Comparison of ENCODE assay signal across 8 mouse cellular contexts in genomic region chr4:148164002-148164439, GRCm38 (mm10). TPM values are rescaled to one million over a fixed set of nuclear protein-coding genes. Genes with fewer than 3 reads are reported as not detected.
DNase-seq lines count a peak whose midpoint lies in the region; ATAC-seq and TF ChIP-seq lines count a peak whose summit lies in the region.

No protein-coding gene starts in this region.

- peaks cover 60% of the 10 kb centered on the region for H3K4me1 ChIP-seq in embryonic facial prominence, embryonic 10.5 days
- peaks cover 1% of the 10 kb centered on the region; the same call in 1 of the 2 replicates for H3K4me1 ChIP-seq in heart, adult 2 months (ENCODE audit: control insufficient read depth, insufficient read depth, low read length)
- H3K4me1 ChIP-seq in limb, embryonic 12.5 days (replicated peaks): peaks cover 39% of the 10 kb centered on the region
- H3K4me1 ChIP-seq in midbrain, embryonic 13.5 days (replicated peaks): peaks cover 43% of the 10 kb centered on the region
- H3K4me1 ChIP-seq in small intestine, adult 2 months (ENCODE audit: control insufficient read depth, insufficient read depth, insufficient read length, low read length): peaks cover 11% of the 10 kb centered on the region; the same call in 1 of the 2 replicates

- H3K27me3 ChIP-seq in embryonic facial prominence, embryonic 10.5 days (replicated peaks; ENCODE audit: low read depth, poor library complexity, severe bottlenecking): peaks cover 93% of the 10 kb centered on the region
- H3K27me3 ChIP-seq in heart, adult 2 months (ENCODE audit: control insufficient read depth, insufficient read depth, low read length): peaks cover 7% of the 10 kb centered on the region; the same call in 1 of the 2 replicates
- H3K27me3 ChIP-seq in limb, embryonic 12.5 days: peaks cover 94% of the 10 kb centered on the region
- H3K27me3 ChIP-seq in midbrain, embryonic 13.5 days: peaks cover 76% of the 10 kb centered on the region
- H3K27me3 ChIP-seq in small intestine, adult 2 months (ENCODE audit: control insufficient read depth, insufficient read depth, low read length): peaks cover 44% of the 10 kb centered on the region

- peak overlapping the region; percentile 65 for H3K4me2 ChIP-seq in limb, embryonic 12.5 days
- H3K4me2 ChIP-seq in midbrain, embryonic 13.5 days (replicated peaks): peak overlapping the region; percentile 52

- no peaks in the 10 kb centered on the region for H3K79me2 ChIP-seq in heart, adult 2 months (replicated peaks; ENCODE audit: control insufficient read depth, insufficient read depth, low read length)

- no peaks in the 10 kb centered on the region for H3K36me3 ChIP-seq in embryonic facial prominence, embryonic 10.5 days (replicated peaks)
- no peaks in the 10 kb centered on the region for H3K36me3 ChIP-seq in heart, adult 2 months (ENCODE audit: control insufficient read depth, insufficient read depth, low read length)
- no peaks in the 10 kb centered on the region for H3K36me3 ChIP-seq in limb, embryonic 12.5 days
- no peaks in the 10 kb centered on the region for H3K36me3 ChIP-seq in midbrain, embryonic 13.5 days
- no peaks in the 10 kb centered on the region for H3K36me3 ChIP-seq in small intestine, adult 2 months (ENCODE audit: control insufficient read depth, insufficient read depth, low read length)

- no peaks in the 10 kb centered on the region for H3K9me3 ChIP-seq in embryonic facial prominence, embryonic 10.5 days
- no peaks in the 10 kb centered on the region for H3K9me3 ChIP-seq in limb, embryonic 12.5 days
- no peaks in the 10 kb centered on the region for H3K9me3 ChIP-seq in midbrain, embryonic 13.5 days

- H3K9ac ChIP-seq in heart, adult 2 months (ENCODE audit: low read depth, low read length): peak overlapping the region; percentile 14
- peak overlapping the region; percentile 23; the same call in 1 of the 2 replicates for H3K9ac ChIP-seq in limb, embryonic 12.5 days (replicated peaks)
- H3K9ac ChIP-seq in midbrain, embryonic 13.5 days (replicated peaks): peak overlapping the region; percentile 15; the same call in 1 of the 2 replicates

- no peak for TF ChIP-seq EP300 in heart, adult 2 months (IDR thresholded peaks at IDR 0.05; ENCODE audit: insufficient read depth, low read depth, low read length)

- intact Hi-C loops in heart, adult 2 months (cut with DNase I): loop anchor here (1.0 kb wide), 1 partner anchor 24 kb away; no protein-coding TSS in a partner anchor

- H3K4me3 ChIP-seq in embryonic facial prominence, embryonic 10.5 days: peak overlapping the region; percentile 50
- H3K4me3 ChIP-seq in heart, adult 2 months: peak overlapping the region; percentile 40
- H3K4me3 ChIP-seq in limb, embryonic 12.5 days (replicated peaks): peak overlapping the region; percentile 35
- H3K4me3 ChIP-seq in midbrain, embryonic 13.5 days (replicated peaks): peak overlapping the region; percentile 30
- H3K4me3 ChIP-seq in small intestine, adult 2 months (ENCODE audit: low read depth, low read length): peak overlapping the region; percentile 34

- WGBS in embryonic facial prominence, embryonic 10.5 days: under 1% methylated on average over 29 of the region's 29 CpGs
- 0% methylated on average over 29 of the region's 29 CpGs for WGBS in heart, adult 2 months
- 2% methylated on average over 28 of the region's 29 CpGs for WGBS in limb, embryonic 12.5 days
- under 1% methylated on average over 28 of the region's 29 CpGs for WGBS in midbrain, embryonic 13.5 days
- whole genome bisulfite sequencing in small intestine, adult 2 months: under 1% methylated on average over 29 of the region's 29 CpGs

- TF ChIP-seq CTCF in heart, adult 2 months (IDR thresholded peaks at IDR 0.05): peak; percentile 84
- peak; percentile 47 for TF ChIP-seq CTCF in small intestine, adult 2 months (IDR thresholded peaks at IDR 0.05; ENCODE audit: extremely low read depth, insufficient read length, insufficient replicate concordance, low read depth, low read length)

- no peak overlapping the region for H3K27ac ChIP-seq in embryonic facial prominence, embryonic 10.5 days (replicated peaks)
- no peak overlapping the region for H3K27ac ChIP-seq in heart, adult 2 months
- H3K27ac ChIP-seq in limb, embryonic 12.5 days: no peak overlapping the region
- H3K27ac ChIP-seq in midbrain, embryonic 13.5 days: no peak overlapping the region
- H3K27ac ChIP-seq in small intestine, adult 2 months (ENCODE audit: insufficient read depth, low read depth, low read length): no peak overlapping the region

- peak; percentile 88 for DNase-seq in adrenal gland, adult 2 months
- peak; percentile 84 for DNase-seq in embryonic facial prominence, embryonic 10.5 days (ENCODE audit: low spot score)
- DNase-seq in heart, adult 2 months: peak; percentile 75 to 84
- DNase-seq in kidney, adult 18-20 months: peak; percentile 82
- no peak for DNase-seq in c-Kit-positive CD71-positive TER-119-positive erythroid progenitor cells, embryonic 14.5 days (ENCODE audit: low spot score)

- no peak for ATAC-seq in limb, embryonic 12.5 days (ENCODE audit: insufficient number of reproducible peaks, insufficient read depth, low FRiP score, low TSS enrichment, low read depth)
- ATAC-seq in midbrain, embryonic 13.5 days: no peak

- no peak for TF ChIP-seq POLR2A in heart, adult 2 months (IDR thresholded peaks at IDR 0.05; ENCODE audit: insufficient read depth, low read depth, low read length)
- no peak for TF ChIP-seq POLR2A in small intestine, adult 2 months (IDR thresholded peaks at IDR 0.05; ENCODE audit: low read depth, low read length)

RNA-seq across cellular contexts. Expression of gene Fbxo2, which starts 3.6 kb away (rescaled TPM):
- total RNA-seq in adrenal gland, adult 2 months (2021): 1 to 10 TPM; 3.6 to 9.5 TPM
- 2.5 and 5.9 TPM in 2 replicates for polyA plus RNA-seq in adrenal gland, adult 2 months (2012; rRNA removed)
- 0.82 and 1.1 TPM in 2 replicates for polyA plus RNA-seq in embryonic facial prominence, embryonic 10.5 days (2016; fragmentation: Nextera tagmentation; extraction: Ambion mirVana)
- total RNA-seq in heart, adult 2 months (2021): under 1 TPM in 1 of 2 experiments, not detected in 1; 0.31 TPM
- polyA plus RNA-seq in heart, adult 2 months (2012; rRNA removed): 0.47 and 0.59 TPM in 2 replicates
- 2.5 and 3.3 TPM in 2 replicates for polyA plus RNA-seq in limb, embryonic 12.5 days (2016; fragmentation: Nextera tagmentation; extraction: Ambion mirVana)
- polyA plus RNA-seq in midbrain, embryonic 13.5 days (2015; fragmentation: Nextera tagmentation; extraction: Ambion mirVana): 2.3 and 2.4 TPM in 2 replicates
- polyA plus RNA-seq in small intestine, adult 2 months (2012; rRNA removed): 0.55 and 0.67 TPM in 2 replicates

RNA-seq across cellular contexts. Expression of gene Fbxo44, which starts 3.7 kb away (rescaled TPM):
- total RNA-seq in adrenal gland, adult 2 months (2021): 10 to 100 TPM; 11.4 to 16.3 TPM
- 20.4 and 26.5 TPM in 2 replicates for polyA plus RNA-seq in adrenal gland, adult 2 months (2012; rRNA removed)
- polyA plus RNA-seq in embryonic facial prominence, embryonic 10.5 days (2016; fragmentation: Nextera tagmentation; extraction: Ambion mirVana): 18.0 and 21.3 TPM in 2 replicates
- total RNA-seq in heart, adult 2 months (2021): 10 to 100 TPM; 19.7 to 26.7 TPM
- 18.7 and 35.0 TPM in 2 replicates for polyA plus RNA-seq in heart, adult 2 months (2012; rRNA removed)
- polyA plus RNA-seq in limb, embryonic 12.5 days (2016; fragmentation: Nextera tagmentation; extraction: Ambion mirVana): 17.5 and 18.7 TPM in 2 replicates
- 97.8 and 103 TPM in 2 replicates for polyA plus RNA-seq in midbrain, embryonic 13.5 days (2015; fragmentation: Nextera tagmentation; extraction: Ambion mirVana)
- polyA plus RNA-seq in small intestine, adult 2 months (2012; rRNA removed): 7.3 and 17.7 TPM in 2 replicates

RNA-seq across cellular contexts. Expression of gene Fbxo6, which starts 12.1 kb away (rescaled TPM):
- total RNA-seq in adrenal gland, adult 2 months (2021): 10 to 100 TPM; 45.8 to 66.9 TPM
- 102 and 123 TPM in 2 replicates for polyA plus RNA-seq in adrenal gland, adult 2 months (2012; rRNA removed)
- 8.3 and 10.6 TPM in 2 replicates for polyA plus RNA-seq in embryonic facial prominence, embryonic 10.5 days (2016; fragmentation: Nextera tagmentation; extraction: Ambion mirVana)
- 10 to 100 TPM; 36.0 to 39.3 TPM for total RNA-seq in heart, adult 2 months (2021)
- polyA plus RNA-seq in heart, adult 2 months (2012; rRNA removed): 68.4 and 68.6 TPM in 2 replicates
- polyA plus RNA-seq in limb, embryonic 12.5 days (2016; fragmentation: Nextera tagmentation; extraction: Ambion mirVana): 11.8 and 11.9 TPM in 2 replicates
- 15.9 and 19.6 TPM in 2 replicates for polyA plus RNA-seq in midbrain, embryonic 13.5 days (2015; fragmentation: Nextera tagmentation; extraction: Ambion mirVana)
- 22.8 and 57.9 TPM in 2 replicates for polyA plus RNA-seq in small intestine, adult 2 months (2012; rRNA removed)

RNA-seq across cellular contexts. Expression of gene Draxin, which starts 33.5 kb away (rescaled TPM):
- total RNA-seq in adrenal gland, adult 2 months (2021): under 1 TPM; 0.14 TPM
- 0.07 and 0.12 TPM in 2 replicates for polyA plus RNA-seq in adrenal gland, adult 2 months (2012; rRNA removed)
- polyA plus RNA-seq in embryonic facial prominence, embryonic 10.5 days (2016; fragmentation: Nextera tagmentation; extraction: Ambion mirVana): 1.5 and 2.4 TPM in 2 replicates
- total RNA-seq in heart, adult 2 months (2021): under 1 TPM in 1 of 2 experiments, not detected in 1; 0.41 TPM
- polyA plus RNA-seq in heart, adult 2 months (2012; rRNA removed): 0.29 and 0.32 TPM in 2 replicates
- polyA plus RNA-seq in limb, embryonic 12.5 days (2016; fragmentation: Nextera tagmentation; extraction: Ambion mirVana): 1.8 and 1.9 TPM in 2 replicates
- 14.6 and 20.4 TPM in 2 replicates for polyA plus RNA-seq in midbrain, embryonic 13.5 days (2015; fragmentation: Nextera tagmentation; extraction: Ambion mirVana)
- 0.11 and 0.24 TPM in 2 replicates for polyA plus RNA-seq in small intestine, adult 2 months (2012; rRNA removed)

RNA-seq across cellular contexts. Expression of gene Mad2l2, which starts 33.8 kb away (rescaled TPM):
- 10 to 100 TPM; 23.4 to 27.3 TPM for total RNA-seq in adrenal gland, adult 2 months (2021)
- polyA plus RNA-seq in adrenal gland, adult 2 months (2012; rRNA removed): 30.9 and 36.7 TPM in 2 replicates
- 63.3 and 67.3 TPM in 2 replicates for polyA plus RNA-seq in embryonic facial prominence, embryonic 10.5 days (2016; fragmentation: Nextera tagmentation; extraction: Ambion mirVana)
- total RNA-seq in heart, adult 2 months (2021): 10 to 100 TPM; 11.0 to 13.8 TPM
- 21.9 and 23.6 TPM in 2 replicates for polyA plus RNA-seq in heart, adult 2 months (2012; rRNA removed)
- 104 and 107 TPM in 2 replicates for polyA plus RNA-seq in limb, embryonic 12.5 days (2016; fragmentation: Nextera tagmentation; extraction: Ambion mirVana)
- 105 and 106 TPM in 2 replicates for polyA plus RNA-seq in midbrain, embryonic 13.5 days (2015; fragmentation: Nextera tagmentation; extraction: Ambion mirVana)
- 7.1 and 17.8 TPM in 2 replicates for polyA plus RNA-seq in small intestine, adult 2 months (2012; rRNA removed)
